Mouse (Mus musculus) limb, embryonic 12.5 days (tissue): ENCODE measurements at regions not wholly inside any gene's neighbourhood (a gene's known extent, or its start where the extent isn't known, plus 50 kb on each side); places are given as distances from the start of the nearest gene placed in this dataset.

ENCODE experiments used
- ATAC-seq: fragments of 200-750 bp; cut with Nextera tagmentation; 2 replicates; pipeline ENCODE4 v1.8.0; 2017; ENCODE audit warnings: low read depth, moderate TSS enrichment; ENCODE audit not compliant: insufficient number of reproducible peaks, insufficient read depth, low FRiP score, low TSS enrichment
- H3K27ac ChIP-seq: fragments of 300-500 bp; sonication (generic); 2 replicates; pipeline ENCODE4 v1.5.1; 2016; ENCODE audit warnings: mild to moderate bottlenecking, moderate library complexity
- H3K27me3 ChIP-seq: fragments of 300-500 bp; sonication (generic); 2 replicates; pipeline ENCODE4 v1.6.1; 2016; ENCODE audit warnings: mild to moderate bottlenecking, moderate library complexity
- H3K36me3 ChIP-seq: fragments of 300-500 bp; sonication (generic); 2 replicates; pipeline ENCODE4 v1.6.1; 2016; ENCODE audit warnings: mild to moderate bottlenecking, moderate library complexity
- H3K4me1 ChIP-seq: fragments of 300-500 bp; sonication (generic); replicated peaks from 2 replicates; pipeline ENCODE4 v1.6.1; 2016
- H3K4me2 ChIP-seq: fragments of 300-500 bp; sonication (generic); 2 replicates; pipeline ENCODE4 v1.6.1; 2016; ENCODE audit warnings: mild to moderate bottlenecking, moderate library complexity
- H3K4me3 ChIP-seq: fragments of 300-500 bp; sonication (generic); replicated peaks from 2 replicates; pipeline ENCODE4 v1.5.1; 2016; ENCODE audit warnings: mild to moderate bottlenecking
- H3K9ac ChIP-seq: fragments of 300-500 bp; sonication (generic); replicated peaks from 2 replicates; pipeline ENCODE4 v1.6.1; 2016; ENCODE audit warnings: mild to moderate bottlenecking, moderate library complexity
- H3K9me3 ChIP-seq: fragments of 300-500 bp; sonication (generic); 2 replicates; pipeline ENCODE4 v1.6.1; 2016; ENCODE audit warnings: mild to moderate bottlenecking, moderate library complexity
- WGBS: fragments of 180-500 bp; shearing (Covaris S2); methylation state at CpG from one replicate; pipeline ENCODE4 v1.1.7; 2016; 5-methylcytosine and 5-hydroxymethylcytosine counted together

DNA sequence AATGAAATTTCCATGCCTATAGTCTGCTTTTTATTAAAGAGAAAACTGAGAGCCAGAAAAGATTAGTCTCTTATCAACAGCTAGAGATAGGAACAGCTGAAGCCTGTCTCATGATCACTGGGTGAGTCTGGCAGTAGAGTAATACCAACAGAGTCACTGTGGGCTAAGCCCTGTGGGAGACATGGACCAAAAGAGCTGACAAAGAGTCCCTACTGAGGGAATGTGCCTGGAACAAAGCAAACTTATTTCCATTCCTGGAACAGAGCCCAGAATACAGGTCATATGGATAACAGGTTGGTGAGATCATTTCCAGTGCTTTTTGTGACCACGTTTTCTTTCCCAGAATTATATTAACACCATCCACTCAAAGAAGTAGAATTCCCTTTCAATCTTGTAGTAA is 237.4 kb downstream of the Tmsb4x start:
- peaks cover 14% of the 10 kb centered on the region for H3K27me3 ChIP-seq

DNA sequence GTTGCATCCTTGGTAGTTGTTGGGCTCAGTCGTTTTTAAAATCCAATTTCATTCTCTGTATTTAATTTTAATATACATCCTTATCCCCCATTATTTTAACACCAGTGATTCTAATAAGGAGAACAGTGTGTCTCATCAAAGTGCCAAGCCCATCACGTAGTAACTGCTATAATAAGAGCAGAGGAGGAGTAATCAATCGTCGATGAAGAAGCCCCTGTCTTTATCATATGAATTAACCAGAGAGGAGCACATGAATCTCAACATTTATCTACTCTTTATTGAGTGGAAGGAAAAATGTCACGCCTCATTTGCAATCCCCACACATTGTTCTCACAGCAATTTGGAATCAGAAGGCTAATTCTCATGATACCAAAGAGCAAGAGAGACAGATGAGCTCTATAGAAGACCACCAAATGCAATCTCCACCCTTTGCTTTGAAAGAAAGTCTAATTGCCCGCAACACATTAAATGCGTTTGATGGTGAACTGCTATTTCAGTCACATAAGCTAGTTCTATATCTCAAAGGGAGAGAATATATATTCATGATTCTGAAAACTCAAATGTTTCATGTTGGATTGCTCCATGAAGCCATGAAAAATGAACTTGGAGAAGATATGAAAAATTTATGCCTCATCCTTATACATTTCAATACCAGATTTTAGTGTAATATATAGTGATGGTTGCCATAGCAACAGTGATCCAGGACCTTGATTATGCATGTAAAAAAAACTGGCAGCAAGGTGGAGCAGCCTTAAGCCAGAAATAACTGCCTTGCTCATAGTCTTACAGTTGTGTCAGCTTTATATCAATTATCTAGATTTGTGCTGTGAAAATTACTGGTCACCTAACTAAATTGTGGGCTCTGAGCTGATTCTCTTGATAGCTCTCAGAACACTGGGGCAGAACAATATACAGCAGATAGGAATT is 244.2 kb downstream of the Tmsb4x start:
- Histone ChIP-seq H3K9me3 (no peaks in the 10 kb centered on the region), H3K4me3 (no peak overlapping the region), H3K27me3 (peaks cover 18% of the 10 kb centered on the region), H3K4me1 (no peaks in the 10 kb centered on the region), H3K27ac (no peak overlapping the region), H3K4me2 (no peak overlapping the region), H3K9ac (no peak overlapping the region), H3K36me3 (no peaks in the 10 kb centered on the region)
- no peak for ATAC-seq
- 82% methylated on average over 7 of the region's 7 CpGs for WGBS

More for the DNA sequence above, 237.4 kb downstream of the Tmsb4x start:
- H3K4me2 ChIP-seq: no peak overlapping the region
- no peaks in the 10 kb centered on the region for H3K4me1 ChIP-seq
- no peak overlapping the region for H3K27ac ChIP-seq
- H3K4me3 ChIP-seq: no peak overlapping the region
- WGBS: 41% methylated on average over 1 of the region's 1 CpGs
- no peaks in the 10 kb centered on the region for H3K36me3 ChIP-seq
- no peak for ATAC-seq
- H3K9me3 ChIP-seq: no peaks in the 10 kb centered on the region
- no peak overlapping the region for H3K9ac ChIP-seq

DNA sequence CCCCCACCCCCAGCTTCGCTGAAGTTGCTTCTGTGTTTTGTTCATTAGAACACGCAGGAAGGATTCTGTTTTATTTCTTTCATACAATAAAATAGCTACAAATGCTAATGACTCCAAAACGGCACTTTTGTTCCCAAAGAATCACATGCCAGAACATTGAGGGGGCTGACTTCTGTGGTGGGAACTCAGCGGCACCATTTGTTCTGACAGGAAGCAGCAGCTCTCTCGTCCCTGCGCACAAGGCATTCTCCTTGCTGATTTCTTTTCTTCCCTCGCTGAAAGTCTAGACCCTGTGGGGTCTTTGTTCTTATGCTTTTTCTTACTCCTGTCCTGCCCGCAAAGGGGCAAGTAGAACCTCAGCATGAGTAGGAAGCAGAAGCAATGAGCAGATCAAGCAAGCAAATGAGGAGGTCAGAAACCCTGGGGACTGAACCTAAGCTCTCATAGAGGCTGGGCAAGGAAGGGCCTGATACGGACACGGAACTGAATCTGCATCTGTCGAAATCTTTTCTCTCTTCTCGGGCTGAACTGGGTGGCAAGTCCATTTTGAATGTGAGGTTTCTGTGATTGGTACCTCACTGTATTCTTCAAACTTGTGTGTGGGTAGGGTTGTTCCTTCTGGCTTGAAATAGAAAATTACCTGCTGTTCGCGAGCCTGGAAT is 256.5 kb downstream of the Tmsb4x start:
- Histone ChIP-seq H3K27ac (no peak overlapping the region), H3K9me3 (no peaks in the 10 kb centered on the region), H3K4me2 (no peak overlapping the region), H3K36me3 (no peaks in the 10 kb centered on the region), H3K4me3 (no peak overlapping the region), H3K27me3 (peaks cover 25% of the 10 kb centered on the region), H3K4me1 (no peaks in the 10 kb centered on the region), H3K9ac (no peak overlapping the region)
- WGBS: 64% methylated on average over 14 of the region's 14 CpGs
- no peak for ATAC-seq

DNA sequence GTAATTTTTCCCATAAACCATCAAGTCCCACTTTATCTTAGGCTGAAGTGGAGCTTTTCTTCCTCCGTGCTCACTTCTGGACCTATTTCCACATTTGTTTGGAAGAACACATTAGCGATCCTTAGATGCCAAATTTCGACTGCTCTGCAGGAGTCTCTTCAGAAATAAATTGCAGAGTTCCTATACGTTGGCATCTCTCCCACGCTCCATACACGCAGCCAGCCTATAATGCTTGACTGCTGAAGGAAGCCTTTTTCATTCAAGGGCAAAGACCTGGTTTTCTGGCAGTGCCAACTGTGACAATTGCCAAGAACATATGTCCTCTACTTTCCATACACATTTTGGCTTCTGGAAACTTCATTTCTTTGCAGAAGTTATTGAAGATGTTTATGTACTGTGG is 258.1 kb downstream of the Tmsb4x start:
- ATAC-seq: no peak
- Histone ChIP-seq H3K36me3 (no peaks in the 10 kb centered on the region), H3K4me3 (no peak overlapping the region), H3K9ac (no peak overlapping the region), H3K27ac (no peak overlapping the region), H3K9me3 (no peaks in the 10 kb centered on the region), H3K4me1 (no peaks in the 10 kb centered on the region), H3K4me2 (no peak overlapping the region), H3K27me3 (peaks cover 17% of the 10 kb centered on the region)
- WGBS: 91% methylated on average over 6 of the region's 6 CpGs

DNA sequence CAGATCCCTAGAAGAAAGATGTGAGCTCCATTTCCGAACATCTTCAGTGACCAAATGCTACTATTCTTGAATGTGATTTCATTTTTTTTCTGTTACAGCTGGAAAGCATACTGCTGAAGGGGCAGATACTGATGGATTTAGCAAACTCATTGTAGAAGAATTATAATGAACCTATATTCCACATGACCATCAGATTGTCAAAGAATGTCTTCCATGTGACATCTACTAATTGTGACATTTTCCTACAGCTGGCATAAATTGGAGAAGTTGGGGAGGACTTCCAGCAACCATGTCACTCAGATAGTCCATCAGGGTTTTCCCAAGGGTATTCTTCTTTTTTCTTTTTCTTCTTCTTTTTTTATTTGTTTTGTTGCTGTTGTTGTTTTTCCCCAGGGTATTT is 263.2 kb downstream of the Tmsb4x start:
- ATAC-seq: no peak
- Histone ChIP-seq H3K9ac (no peak overlapping the region), H3K4me3 (no peak overlapping the region), H3K4me2 (no peak overlapping the region), H3K4me1 (no peaks in the 10 kb centered on the region), H3K27ac (no peak overlapping the region), H3K9me3 (no peaks in the 10 kb centered on the region), H3K36me3 (no peaks in the 10 kb centered on the region), H3K27me3 (peaks cover 17% of the 10 kb centered on the region)
- 87% methylated on average over 1 of the region's 1 CpGs for WGBS

DNA sequence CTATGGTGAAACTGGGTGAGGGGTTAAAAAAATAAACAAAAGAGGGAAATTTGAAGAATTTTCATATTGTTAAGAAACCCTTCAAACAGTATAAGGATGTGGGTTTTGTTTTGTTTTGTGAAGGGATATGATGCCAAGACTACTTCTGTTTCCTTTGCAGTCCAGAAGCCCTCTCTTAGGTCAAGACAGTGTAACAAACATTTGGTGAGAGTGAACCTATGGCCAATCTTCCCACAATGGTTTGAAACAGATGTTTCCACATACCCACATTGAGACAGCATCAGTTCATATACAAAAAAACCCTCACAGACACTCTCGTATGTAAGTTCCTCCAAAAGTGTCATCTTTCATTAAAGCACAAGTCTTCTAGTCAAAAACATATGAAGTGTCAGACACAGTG is 263.6 kb downstream of the Tmsb4x start:
- Histone ChIP-seq H3K9me3 (no peaks in the 10 kb centered on the region), H3K4me2 (no peak overlapping the region), H3K9ac (no peak overlapping the region), H3K4me1 (no peaks in the 10 kb centered on the region), H3K27ac (no peak overlapping the region), H3K36me3 (no peaks in the 10 kb centered on the region), H3K4me3 (no peak overlapping the region), H3K27me3 (peaks cover 20% of the 10 kb centered on the region)
- no peak for ATAC-seq
- WGBS: 77% methylated on average over 1 of the region's 1 CpGs

DNA sequence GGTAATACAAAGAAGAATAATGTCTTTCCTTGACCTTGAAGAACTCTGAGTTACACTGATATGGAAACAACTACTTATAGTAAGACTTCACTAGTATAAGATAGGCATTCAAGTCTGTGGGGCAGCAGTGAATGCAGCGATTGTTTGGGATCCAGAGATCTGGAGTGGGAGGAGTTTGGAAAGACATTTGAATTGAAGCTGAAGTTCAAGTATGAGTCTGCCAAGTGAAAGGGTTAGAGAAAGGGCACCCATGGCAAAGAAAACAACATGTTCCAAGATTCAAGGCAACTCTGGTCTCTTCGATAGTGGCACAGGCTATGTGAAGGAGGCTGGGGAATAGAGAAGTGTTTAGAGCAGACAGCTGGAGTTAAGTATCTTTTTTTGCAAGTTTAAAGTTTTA is 275.3 kb downstream of the Tmsb4x start:
- H3K36me3 ChIP-seq: no peaks in the 10 kb centered on the region
- H3K4me2 ChIP-seq: no peak overlapping the region
- H3K27me3 ChIP-seq: peaks cover 28% of the 10 kb centered on the region
- no peak overlapping the region for H3K9ac ChIP-seq
- H3K9me3 ChIP-seq: no peaks in the 10 kb centered on the region
- ATAC-seq: no peak
- no peak overlapping the region for H3K27ac ChIP-seq
- no peaks in the 10 kb centered on the region for H3K4me1 ChIP-seq
- H3K4me3 ChIP-seq: no peak overlapping the region
- WGBS: 84% methylated on average over 2 of the region's 2 CpGs

DNA sequence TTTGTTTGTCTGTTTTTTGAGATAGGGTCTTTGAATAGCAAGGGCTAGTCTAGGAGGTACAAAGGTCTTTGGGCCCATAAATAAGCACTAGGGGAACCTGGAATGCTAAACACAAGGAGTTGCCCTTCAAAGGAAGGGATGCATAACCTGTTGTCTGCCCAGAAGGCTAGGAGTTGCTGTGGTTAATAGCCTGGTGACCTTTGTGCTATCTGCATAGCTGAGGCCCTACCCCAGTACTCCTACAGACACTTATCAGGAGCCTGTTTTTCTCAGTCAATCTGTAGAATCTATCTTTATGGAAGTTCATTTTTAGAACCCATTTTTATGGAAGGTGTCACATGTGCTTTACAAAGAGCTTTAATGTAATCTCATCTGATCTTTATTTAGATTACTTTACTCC is 276.6 kb downstream of the Tmsb4x start:
- no peak overlapping the region for H3K27ac ChIP-seq
- H3K9me3 ChIP-seq: no peaks in the 10 kb centered on the region
- no peaks in the 10 kb centered on the region for H3K36me3 ChIP-seq
- H3K27me3 ChIP-seq: peaks cover 25% of the 10 kb centered on the region
- no peaks in the 10 kb centered on the region for H3K4me1 ChIP-seq
- no peak overlapping the region for H3K4me2 ChIP-seq
- H3K9ac ChIP-seq: no peak overlapping the region
- no peak for ATAC-seq
- H3K4me3 ChIP-seq: no peak overlapping the region

DNA sequence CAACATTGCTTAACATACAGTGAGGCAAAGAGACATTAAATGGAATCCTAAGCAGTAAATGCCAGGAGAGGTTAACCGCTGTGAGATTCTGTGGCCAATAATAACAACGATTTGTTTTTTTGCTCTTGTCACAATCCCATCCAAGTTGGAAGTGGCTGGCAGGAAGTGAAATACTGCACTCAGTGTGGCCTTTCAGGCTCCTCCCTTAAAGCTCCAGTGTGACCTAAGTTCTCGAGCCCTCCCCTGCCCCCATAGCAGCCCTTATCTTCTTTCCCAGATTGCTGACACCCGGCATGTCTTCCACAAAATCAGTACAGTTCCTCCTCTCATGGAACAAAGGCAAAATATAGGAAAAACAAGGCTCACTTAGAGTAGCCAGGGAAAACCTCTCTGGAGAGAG is 278.1 kb downstream of the Tmsb4x start:
- 55% methylated on average over 4 of the region's 4 CpGs for WGBS
- Histone ChIP-seq H3K9me3 (no peaks in the 10 kb centered on the region), H3K36me3 (no peaks in the 10 kb centered on the region), H3K4me2 (no peak overlapping the region), H3K4me3 (no peak overlapping the region), H3K9ac (no peak overlapping the region), H3K27ac (no peak overlapping the region), H3K4me1 (no peaks in the 10 kb centered on the region), H3K27me3 (peaks cover 21% of the 10 kb centered on the region)
- ATAC-seq: no peak

DNA sequence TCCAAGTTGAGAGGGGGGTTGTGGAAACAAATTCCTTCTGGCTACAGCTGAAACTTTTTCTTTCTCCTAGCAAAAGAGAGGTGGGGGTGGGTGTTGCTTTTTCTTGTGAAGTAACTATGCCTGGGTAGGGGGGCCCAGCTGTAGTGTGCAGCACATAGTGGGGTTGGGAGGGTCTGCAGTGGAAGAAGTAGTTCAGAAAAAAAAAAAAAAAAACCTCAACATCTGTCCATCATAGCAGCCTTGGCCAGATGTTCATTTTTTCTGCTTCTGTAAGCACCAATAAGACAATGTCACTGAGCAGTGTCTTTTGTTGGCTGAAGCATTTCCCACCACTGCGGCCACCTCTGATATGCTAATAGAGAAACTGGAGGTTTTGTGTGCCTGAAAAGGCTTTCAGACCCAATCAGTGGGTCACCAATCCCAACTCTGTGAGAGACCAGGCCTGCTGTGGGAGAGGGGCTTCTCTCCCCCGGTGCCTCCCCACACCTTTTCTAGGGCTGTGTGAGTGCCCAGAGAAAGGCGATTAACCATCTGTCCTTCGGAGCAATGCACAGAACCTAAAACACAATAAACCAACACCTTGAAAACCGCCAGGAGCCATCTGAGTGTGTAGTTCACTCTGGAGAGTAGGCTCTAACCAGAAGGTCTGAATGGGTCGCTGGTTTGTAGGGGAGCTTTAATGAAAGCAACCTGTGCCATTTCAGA is 279.2 kb downstream of the Tmsb4x start:
- Histone ChIP-seq H3K9ac (no peak overlapping the region), H3K4me2 (no peak overlapping the region), H3K4me1 (no peaks in the 10 kb centered on the region), H3K4me3 (no peak overlapping the region), H3K36me3 (no peaks in the 10 kb centered on the region), H3K27ac (no peak overlapping the region), H3K9me3 (no peaks in the 10 kb centered on the region), H3K27me3 (peaks cover 17% of the 10 kb centered on the region)
- 37% methylated on average over 6 of the region's 6 CpGs for whole genome bisulfite sequencing
- no peak for ATAC-seq

DNA sequence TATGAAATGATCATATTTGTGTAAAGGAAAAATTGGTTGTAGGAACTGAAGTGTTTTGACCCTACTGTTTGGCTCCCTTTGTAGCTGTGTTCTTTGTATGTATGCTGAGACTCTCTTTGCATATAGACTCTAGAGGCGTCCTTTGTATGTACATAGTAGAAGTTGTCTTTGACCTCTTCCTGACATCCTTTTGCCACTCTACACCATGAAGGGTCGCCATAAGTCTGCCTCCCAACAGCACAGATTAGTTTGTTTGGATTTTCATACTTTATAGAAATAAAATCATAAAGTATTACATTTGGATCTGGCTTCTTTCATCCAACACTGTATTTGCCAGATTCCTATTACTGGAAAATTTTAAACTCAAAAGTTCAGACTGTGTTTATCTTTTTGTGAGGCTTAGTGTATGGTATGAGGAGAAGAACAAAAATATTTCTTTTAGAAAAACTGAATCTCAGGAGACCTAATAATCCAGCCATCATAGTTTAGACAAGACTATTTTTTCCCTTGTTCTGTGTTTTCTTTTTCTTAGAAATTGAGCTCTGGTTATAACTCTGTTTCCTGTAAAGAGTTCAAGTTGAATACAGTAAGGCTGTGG is 293.7 kb downstream of the Tmsb4x start:
- H3K27me3 ChIP-seq: peaks cover 29% of the 10 kb centered on the region
- no peak for ATAC-seq
- WGBS: 70% methylated on average over 2 of the region's 2 CpGs

More for the DNA sequence above, 293.7 kb downstream of the Tmsb4x start:
- Histone ChIP-seq H3K4me1 (no peaks in the 10 kb centered on the region), H3K4me2 (no peak overlapping the region), H3K9ac (no peak overlapping the region), H3K36me3 (no peaks in the 10 kb centered on the region), H3K9me3 (no peaks in the 10 kb centered on the region), H3K4me3 (no peak overlapping the region), H3K27ac (no peak overlapping the region)
